Mouse (Mus musculus) kidney, adult 18-20 months (tissue): ENCODE data around the gene Dip2b.
A peak's percentile ranks its signal among the peaks of the same experiment; 100 is the strongest.

ENCODE experiments used
- DNase-seq: peaks from one replicate; pipeline ENCODE4 v3.0.0; 2021

Gene Dip2b

GRCm38 (mm10) chr15:100052726-100053125 lies 14.3 kb downstream of the Dip2b start:
- no peak for DNase-seq

- no peak for DNase-seq
Observed at GRCm38 (mm10) chr15:100056397-100056908, 18.0 kb downstream of the Dip2b start.

GRCm38 (mm10) chr15:100057698-100058097 lies 19.2 kb downstream of the Dip2b start:
- no peak for DNase-seq

GRCm38 (mm10) chr15:100058143-100058542 lies 19.7 kb downstream of the Dip2b start:
- DNase-seq, result no peak

GRCm38 (mm10) chr15:100058912-100059311 lies 20.4 kb downstream of the Dip2b start:
- no peak for DNase-seq

GRCm38 (mm10) chr15:100059626-100060311 lies 21.3 kb downstream of the Dip2b start:
- no peak for DNase-seq

GRCm38 (mm10) chr15:100060513-100061140 lies 22.2 kb downstream of the Dip2b start:
- no peak for DNase-seq

GRCm38 (mm10) chr15:100061377-100061776 lies 22.9 kb downstream of the Dip2b start:
- DNase-seq, result no peak

- no peak for DNase-seq
Observed at GRCm38 (mm10) chr15:100063229-100063773, 24.8 kb downstream of the Dip2b start.

- DNase-seq, result peak; percentile 44
Observed at GRCm38 (mm10) chr15:100066702-100067101, 28.2 kb downstream of the Dip2b start.

GRCm38 (mm10) chr15:100069101-100069500 lies 30.6 kb downstream of the Dip2b start:
- no peak for DNase-seq

GRCm38 (mm10) chr15:100070021-100070420 lies 31.6 kb downstream of the Dip2b start:
- no peak for DNase-seq

- DNase-seq, result no peak
Observed at GRCm38 (mm10) chr15:100071819-100072218, 33.4 kb downstream of the Dip2b start.

- no peak for DNase-seq
Observed at GRCm38 (mm10) chr15:100073696-100074453, 35.4 kb downstream of the Dip2b start.

GRCm38 (mm10) chr15:100074754-100075153 lies 36.3 kb downstream of the Dip2b start:
- no peak for DNase-seq

- DNase-seq, result no peak
Observed at GRCm38 (mm10) chr15:100076362-100076761, 37.9 kb downstream of the Dip2b start.

GRCm38 (mm10) chr15:100080833-100081477 lies 42.5 kb downstream of the Dip2b start:
- no peak for DNase-seq

- no peak for DNase-seq
Observed at GRCm38 (mm10) chr15:100081478-100081998, 43.1 kb downstream of the Dip2b start.

GRCm38 (mm10) chr15:100082052-100082451 lies 43.6 kb downstream of the Dip2b start:
- no peak for DNase-seq

- no peak for DNase-seq
Observed at GRCm38 (mm10) chr15:100082733-100083132, 44.3 kb downstream of the Dip2b start.

- no peak for DNase-seq
Observed at GRCm38 (mm10) chr15:100083882-100084281, 45.4 kb downstream of the Dip2b start.

GRCm38 (mm10) chr15:100084882-100085281 lies 46.4 kb downstream of the Dip2b start:
- DNase-seq, result no peak

GRCm38 (mm10) chr15:100088021-100088420 lies 49.6 kb downstream of the Dip2b start:
- DNase-seq, result no peak
